Mouse (Mus musculus) midbrain, embryonic 11.5 days (tissue): Measurements from ENCODE around the gene Frmd4a. TPM values are rescaled to one million over a fixed set of nuclear protein-coding genes. Genes with fewer than 3 reads are reported as not detected.

ENCODE experiments used
- ATAC-seq: fragments of 200-750 bp; cut with Nextera tagmentation; 2 replicates; pipeline ENCODE4 v1.8.0; 2017; ENCODE audit warnings: moderate TSS enrichment, moderate library complexity; ENCODE audit not compliant: low FRiP score
- DNase-seq: peaks from one replicate; pipeline ENCODE4 v3.0.0; 2015; ENCODE audit warnings: low spot score; ENCODE audit errors: missing footprints
- H3K27ac ChIP-seq: fragments of 300-500 bp; sonication (generic); 2 replicates; pipeline ENCODE4 v1.5.1; 2014; ENCODE audit warnings: low read depth, low read length
- H3K27me3 ChIP-seq: fragments of 300-500 bp; sonication (generic); 2 replicates; pipeline ENCODE4 v1.6.1; 2014; ENCODE audit warnings: mild to moderate bottlenecking, low read length, moderate library complexity, mixed read lengths; ENCODE audit not compliant: control insufficient read depth, insufficient read depth
- H3K36me3 ChIP-seq: fragments of 300-500 bp; sonication (generic); 2 replicates; pipeline ENCODE4 v1.6.1; 2014; ENCODE audit warnings: mild to moderate bottlenecking, low read length, moderate library complexity, mixed read lengths; ENCODE audit not compliant: control insufficient read depth, insufficient read depth
- H3K4me1 ChIP-seq: fragments of 300-500 bp; sonication (generic); 2 replicates; pipeline ENCODE4 v1.6.1; 2014; ENCODE audit warnings: low read length; ENCODE audit not compliant: control insufficient read depth, insufficient read depth
- H3K4me2 ChIP-seq: fragments of 300-500 bp; sonication (generic); 2 replicates; pipeline ENCODE4 v1.6.1; 2014; ENCODE audit warnings: mild to moderate bottlenecking, moderate library complexity
- H3K4me3 ChIP-seq: fragments of 300-500 bp; sonication (generic); 2 replicates; pipeline ENCODE4 v1.5.1; 2014; ENCODE audit warnings: low read depth, low read length
- H3K9ac ChIP-seq: fragments of 300-500 bp; sonication (generic); 2 replicates; pipeline ENCODE4 v1.6.1; 2014; ENCODE audit warnings: low read length
- H3K9me3 ChIP-seq: fragments of 300-500 bp; sonication (generic); 2 replicates; pipeline ENCODE4 v1.6.1; 2016; ENCODE audit warnings: low read length; ENCODE audit not compliant: control insufficient read depth
- whole genome bisulfite sequencing: fragments of 180-500 bp; shearing (Covaris S2); extraction: QIAGEN DNeasy Blood & Tissue Kit; methylation state at CpG from one replicate; pipeline ENCODE4 v1.1.7; 2014; 5-methylcytosine and 5-hydroxymethylcytosine counted together
- polyA plus RNA-seq: library from polyadenylated mRNA; unstranded; fragments of >200 nt; fragmentation: Nextera tagmentation; extraction: Ambion mirVana; gene quantifications from 2 replicates; pipeline ENCODE4 v1.2.1, GENCODE M21; 2014

Gene Frmd4a
- polyA plus RNA-seq, 1 experiment from 2014 or later = 35.2 TPM

GRCm38 (mm10) chr2:4481154-4481553 lies 463.6 kb downstream of the Frmd4a start:
- Histone ChIP-seq H3K36me3 (no peaks in the 10 kb centered on the region), H3K4me2 (no peak overlapping the region), H3K27ac (0 out of 2 replicates have a peak overlapping the region, but pooled peaks have one; percentile 35), H3K27me3 (no peaks in the 10 kb centered on the region), H3K9me3 (no peaks in the 10 kb centered on the region), H3K4me1 (no peaks in the 10 kb centered on the region), H3K9ac (no peak overlapping the region), H3K4me3 (no peak overlapping the region)
- DNase-seq = no peak
- peak; percentile 48; the same call in 1 of the 2 replicates for ATAC-seq
- 55% methylated on average over 11 of the region's 11 CpGs for WGBS

GRCm38 (mm10) chr2:4486185-4486584 lies 468.7 kb downstream of the Frmd4a start:
- H3K4me1 ChIP-seq = peaks cover under 1% of the 10 kb centered on the region; the same call in 1 of the 2 replicates
- 90% methylated on average over 5 of the region's 5 CpGs for WGBS
- ATAC-seq (no peak), DNase-seq (no peak)
- H3K9ac ChIP-seq = no peak overlapping the region
- no peak overlapping the region for H3K4me3 ChIP-seq
- no peak overlapping the region for H3K27ac ChIP-seq
- H3K9me3 ChIP-seq = no peaks in the 10 kb centered on the region
- H3K27me3 ChIP-seq = no peaks in the 10 kb centered on the region
- H3K36me3 ChIP-seq = no peaks in the 10 kb centered on the region; the same call in 1 of the 2 replicates
- no peak overlapping the region for H3K4me2 ChIP-seq

- H3K36me3 ChIP-seq = no peaks in the 10 kb centered on the region; the same call in 1 of the 2 replicates
- peaks cover 8% of the 10 kb centered on the region for H3K4me1 ChIP-seq
- no peak overlapping the region for H3K9ac ChIP-seq
- no peak for DNase-seq
- no peak overlapping the region for H3K4me2 ChIP-seq
- ATAC-seq = no peak
- H3K4me3 ChIP-seq = no peak overlapping the region
- WGBS = 93% methylated on average over 2 of the region's 2 CpGs
- H3K27me3 ChIP-seq = no peaks in the 10 kb centered on the region
- no peak overlapping the region for H3K27ac ChIP-seq
- no peaks in the 10 kb centered on the region for H3K9me3 ChIP-seq
Measured at GRCm38 (mm10) chr2:4487280-4487679, 469.8 kb downstream of the Frmd4a start.

- no peaks in the 10 kb centered on the region; the same call in 1 of the 2 replicates for H3K36me3 ChIP-seq
- no peak overlapping the region for H3K27ac ChIP-seq
- no peaks in the 10 kb centered on the region for H3K9me3 ChIP-seq
- no peaks in the 10 kb centered on the region for H3K27me3 ChIP-seq
- H3K4me1 ChIP-seq = peaks cover 9% of the 10 kb centered on the region
- no peak overlapping the region for H3K4me2 ChIP-seq
- no peak overlapping the region for H3K9ac ChIP-seq
- 77% methylated on average over 5 of the region's 5 CpGs for WGBS
- no peak overlapping the region for H3K4me3 ChIP-seq
- DNase-seq = no peak
- no peak for ATAC-seq
Measured at GRCm38 (mm10) chr2:4490845-4491244, 473.3 kb downstream of the Frmd4a start.

- Histone ChIP-seq H3K4me1 (peaks cover 9% of the 10 kb centered on the region), H3K27me3 (no peaks in the 10 kb centered on the region), H3K36me3 (no peaks in the 10 kb centered on the region; the same call in 1 of the 2 replicates), H3K9me3 (no peaks in the 10 kb centered on the region), H3K27ac (0 out of 2 replicates have a peak overlapping the region, but pooled peaks have one; percentile 12), H3K4me3 (no peak overlapping the region), H3K4me2 (no peak overlapping the region), H3K9ac (no peak overlapping the region)
- peak; percentile 67; the same call in 1 of the 2 replicates for ATAC-seq
- WGBS = 53% methylated on average over 20 of the region's 20 CpGs
- DNase-seq = peak; percentile 95
Measured at GRCm38 (mm10) chr2:4492485-4493481, 475.3 kb downstream of the Frmd4a start.

- ATAC-seq = no peak
- 84% methylated on average over 2 of the region's 2 CpGs for WGBS
Measured at GRCm38 (mm10) chr2:4494478-4494877, 477.0 kb downstream of the Frmd4a start.

GRCm38 (mm10) chr2:4499257-4499656 lies 481.7 kb downstream of the Frmd4a start:
- Histone ChIP-seq H3K9me3 (no peaks in the 10 kb centered on the region), H3K27me3 (no peaks in the 10 kb centered on the region), H3K36me3 (peaks cover 6% of the 10 kb centered on the region; the same call in 1 of the 2 replicates), H3K9ac (no peak overlapping the region), H3K4me2 (no peak overlapping the region), H3K4me1 (no peaks in the 10 kb centered on the region), H3K27ac (no peak overlapping the region), H3K4me3 (no peak overlapping the region)
- ATAC-seq (peak; percentile 30; the same call in 1 of the 2 replicates), DNase-seq (peak; percentile 96)
- 11% methylated on average over 1 of the region's 1 CpGs for WGBS

More at GRCm38 (mm10) chr2:4494478-4494877, 477.0 kb downstream of the Frmd4a start:
- H3K4me1 ChIP-seq = peaks cover 9% of the 10 kb centered on the region
- H3K27me3 ChIP-seq = no peaks in the 10 kb centered on the region
- no peak overlapping the region for H3K9ac ChIP-seq
- H3K9me3 ChIP-seq = no peaks in the 10 kb centered on the region
- DNase-seq = no peak
- no peak overlapping the region for H3K27ac ChIP-seq
- no peak overlapping the region for H3K4me2 ChIP-seq
- no peak overlapping the region for H3K4me3 ChIP-seq
- H3K36me3 ChIP-seq = peaks cover 6% of the 10 kb centered on the region; the same call in 1 of the 2 replicates

- DNase-seq (no peak), ATAC-seq (no peak)
- Histone ChIP-seq H3K27me3 (no peaks in the 10 kb centered on the region), H3K36me3 (peaks cover 6% of the 10 kb centered on the region; the same call in 1 of the 2 replicates), H3K9ac (no peak overlapping the region), H3K4me1 (no peaks in the 10 kb centered on the region), H3K9me3 (no peaks in the 10 kb centered on the region), H3K4me3 (no peak overlapping the region), H3K27ac (no peak overlapping the region), H3K4me2 (no peak overlapping the region)
- WGBS = 90% methylated on average over 9 of the region's 9 CpGs
Measured at GRCm38 (mm10) chr2:4499916-4500315, 482.4 kb downstream of the Frmd4a start.
